ENCODE assay signal across 1 mouse cellular context in the genomic region with DNA sequence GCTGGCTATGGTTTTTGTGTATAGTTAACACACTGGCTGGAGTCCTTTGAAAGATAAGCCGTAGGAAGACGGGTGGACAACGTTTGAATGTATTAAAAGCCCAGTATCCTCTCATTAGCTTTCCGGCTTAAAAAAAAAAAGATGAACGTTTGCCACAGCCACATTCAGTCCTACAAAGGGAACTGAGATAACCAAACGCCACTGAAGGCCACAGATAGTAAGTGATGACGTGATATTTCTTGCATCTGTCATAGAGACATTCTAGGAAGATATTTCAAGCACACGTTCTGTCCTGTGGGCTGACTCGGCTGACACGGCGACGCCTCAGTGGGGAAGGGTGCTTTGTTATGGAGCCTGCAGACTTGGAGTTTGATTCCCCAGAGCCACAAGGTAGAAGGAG.
A peak's percentile ranks its signal among the peaks of the same experiment; 100 is the strongest.
TF ChIP-seq lines count a peak whose summit lies in the region.

No protein-coding gene starts in this region.

TF ChIP-seq in CH12.LX, 34 proteins besides CTCF, POLR2A, EP300 and RAD21 (continued from another document):
- TF ChIP-seq SMC3 (IDR thresholded peaks at IDR 0.05; ENCODE audit: low read depth, low read length) (no peak; the same call in 1 of the 2 replicates), CHD2 (IDR thresholded peaks at IDR 0.05; ENCODE audit: low read length) (peak; percentile 39; the same call in 1 of the 2 replicates), ZKSCAN1 (IDR thresholded peaks at IDR 0.05; ENCODE audit: borderline replicate concordance, low read depth, low read length) (no peak), HCFC1 (IDR thresholded peaks at IDR 0.05; ENCODE audit: low read depth, low read length) (peak; percentile 30; the same call in 1 of the 2 replicates), IRF4 (IDR thresholded peaks at IDR 0.05; ENCODE audit: low read depth, low read length) (peak; percentile 93), SIN3A (IDR thresholded peaks at IDR 0.05; ENCODE audit: low read length) (no peak; the same call in 1 of the 2 replicates), PAX5 (IDR thresholded peaks at IDR 0.05; ENCODE audit: low read length) (no peak), GABPA (IDR thresholded peaks at IDR 0.05; ENCODE audit: insufficient replicate concordance, low read depth, low read length) (no peak), E2F4 (IDR thresholded peaks at IDR 0.05; ENCODE audit: insufficient replicate concordance, low read depth, low read length) (no peak), POLR2AphosphoS2 (IDR thresholded peaks at IDR 0.05; ENCODE audit: low read depth, low read length) (no peak), NELFE (IDR thresholded peaks at IDR 0.05; ENCODE audit: low read depth, low read length) (no peak), BHLHE40 (IDR thresholded peaks at IDR 0.05; ENCODE audit: low read depth, low read length) (peak; percentile 95), ETS1 (conservative IDR thresholded peaks at IDR 0.05; ENCODE audit: low read depth, low read length) (peak; percentile 98), USF1 (IDR thresholded peaks at IDR 0.05; ENCODE audit: low read depth, low read length) (no peak), MAX (IDR thresholded peaks at IDR 0.05; ENCODE audit: low read length) (peak; percentile 82), KAT2A (IDR thresholded peaks at IDR 0.05; ENCODE audit: insufficient replicate concordance, low read length) (0 out of 2 replicates have a peak, but pooled peaks have one; percentile 30), MYC (IDR thresholded peaks at IDR 0.05; ENCODE audit: low read depth, low read length) (peak; percentile 27; the same call in 1 of the 2 replicates), TBP (conservative IDR thresholded peaks at IDR 0.05; ENCODE audit: low read depth, low read length) (no peak), JUND (conservative IDR thresholded peaks at IDR 0.05; ENCODE audit: low read depth, low read length) (peak; percentile 82), RCOR1 (conservative IDR thresholded peaks at IDR 0.05; ENCODE audit: low read depth, low read length) (0 out of 2 replicates have a peak, but pooled peaks have one; percentile 45)
TF ChIP-seq in CH12.LX: peak in this region for 17.
